Mouse (Mus musculus) A20 (cell line): ENCODE results near the gene Gm38392.
A peak's percentile ranks its signal among the peaks of the same experiment; 100 is the strongest.
"Not testable (repeated sequence)": the region's sequence is repeated elsewhere in the genome, so short reads cannot be mapped to it uniquely, and the experiment has no call there.

ENCODE experiments used
- DNase-seq: peaks from one replicate; pipeline ENCODE4 v3.0.0-alpha.2; 2011; ENCODE audit warnings: low read depth, low spot score

Gm38392 gene

GRCm38 (mm10) chr3:88280035-88280434, 7.0 kb downstream of the Gm38392 start:
- no peak for DNase-seq

GRCm38 (mm10) chr3:88276529-88277143, 10.4 kb downstream of the Gm38392 start:
- DNase-seq: no peak

- DNase-seq: no peak
Observed at GRCm38 (mm10) chr3:88276121-88276520, 10.9 kb downstream of the Gm38392 start.

- no peak for DNase-seq
Observed at GRCm38 (mm10) chr3:88274002-88274401, 13.0 kb downstream of the Gm38392 start.

GRCm38 (mm10) chr3:88271859-88272258, 15.2 kb downstream of the Gm38392 start:
- no peak for DNase-seq

- not testable (repeated sequence) for DNase-seq
Observed at GRCm38 (mm10) chr3:88271298-88271697, 15.7 kb downstream of the Gm38392 start.

- DNase-seq: no peak
Observed at GRCm38 (mm10) chr3:88268991-88269390, 18.0 kb downstream of the Gm38392 start.

- not testable (repeated sequence) for DNase-seq
Observed at GRCm38 (mm10) chr3:88268014-88268413, 19.0 kb downstream of the Gm38392 start.

GRCm38 (mm10) chr3:88262346-88262745, 24.7 kb downstream of the Gm38392 start:
- no peak for DNase-seq

- no peak for DNase-seq
Observed at GRCm38 (mm10) chr3:88256382-88256781, 30.6 kb downstream of the Gm38392 start.

GRCm38 (mm10) chr3:88255950-88256349, 31.1 kb downstream of the Gm38392 start:
- DNase-seq: no peak

- no peak for DNase-seq
Observed at GRCm38 (mm10) chr3:88254268-88254926, 32.6 kb downstream of the Gm38392 start, which contains the start of gene Rhbg. Gene Rhbg, minus strand, starts transcription at chr3:88254709.

- DNase-seq: no peak
Observed at GRCm38 (mm10) chr3:88252739-88253138, 34.3 kb downstream of the Gm38392 start.

- DNase-seq: no peak
Observed at GRCm38 (mm10) chr3:88248406-88248805, 38.6 kb downstream of the Gm38392 start.

- no peak for DNase-seq
Observed at GRCm38 (mm10) chr3:88247666-88248065, 39.3 kb downstream of the Gm38392 start.

GRCm38 (mm10) chr3:88245811-88246210, 41.2 kb downstream of the Gm38392 start:
- peak; percentile 79 for DNase-seq

- DNase-seq: peak; percentile 63
Observed at GRCm38 (mm10) chr3:88244071-88244470, 42.9 kb downstream of the Gm38392 start.

- DNase-seq: peak; percentile 71
Observed at GRCm38 (mm10) chr3:88242531-88242930, 44.5 kb downstream of the Gm38392 start.

GRCm38 (mm10) chr3:88241045-88241786, 45.8 kb downstream of the Gm38392 start:
- no peak for DNase-seq

GRCm38 (mm10) chr3:88239446-88239845, 47.6 kb downstream of the Gm38392 start:
- DNase-seq: no peak

GRCm38 (mm10) chr3:88238866-88239391, 48.1 kb downstream of the Gm38392 start:
- DNase-seq: no peak

- DNase-seq: peak; percentile 38
Observed at GRCm38 (mm10) chr3:88237556-88238194, 49.3 kb downstream of the Gm38392 start.
